Mouse (Mus musculus): ENCODE data around the gene Nrarp.

Gene Nrarp

DNA sequence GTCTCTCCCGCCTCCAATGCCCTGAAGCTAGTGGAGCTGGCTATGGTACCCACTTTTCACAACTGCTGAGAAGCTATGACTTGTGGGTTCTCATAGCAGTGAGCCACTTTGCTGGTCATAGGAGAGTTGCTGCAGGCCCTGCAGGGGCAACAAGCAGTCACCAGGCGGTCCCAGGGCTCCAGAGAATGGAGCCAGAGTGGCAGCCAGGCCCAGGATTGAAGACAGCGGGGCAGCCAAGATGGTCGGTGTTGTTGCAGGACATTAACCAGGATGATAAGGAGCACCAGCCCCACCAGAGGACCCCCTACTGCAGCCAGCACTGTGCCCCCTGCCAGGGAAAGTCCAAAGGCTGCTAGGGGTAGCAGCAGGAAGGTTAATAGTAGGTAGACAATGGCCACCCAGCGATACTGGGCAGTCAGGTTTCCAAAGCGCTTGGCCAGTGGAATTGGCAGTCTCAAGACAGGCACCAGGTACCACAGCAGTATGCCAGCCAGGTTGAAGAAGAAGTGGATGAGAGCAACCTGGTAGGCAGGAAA, 48.5 kb downstream of the Nrarp start:
- DNase-seq, result no peak

DNA sequence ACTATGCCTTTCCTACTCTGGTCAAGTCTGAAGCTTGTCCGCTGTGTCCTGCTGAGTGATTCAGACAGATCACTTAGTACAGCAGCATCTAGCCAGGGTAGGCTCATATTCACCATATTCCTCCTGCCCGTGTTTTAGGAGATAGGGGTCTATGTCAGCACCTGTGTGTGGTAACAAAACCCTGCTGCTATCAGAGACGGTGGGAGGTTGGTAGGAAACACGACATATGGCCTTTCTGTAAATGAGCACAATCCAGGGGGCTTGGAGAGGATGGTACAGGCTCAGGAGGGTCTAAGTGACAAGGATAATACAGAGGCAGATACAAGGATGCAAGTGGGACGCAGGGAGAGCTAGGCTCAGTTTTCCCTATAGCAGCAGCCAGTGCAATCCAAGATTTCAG, 49.0 kb downstream of the Nrarp start:
- DNase-seq, result no peak

DNA sequence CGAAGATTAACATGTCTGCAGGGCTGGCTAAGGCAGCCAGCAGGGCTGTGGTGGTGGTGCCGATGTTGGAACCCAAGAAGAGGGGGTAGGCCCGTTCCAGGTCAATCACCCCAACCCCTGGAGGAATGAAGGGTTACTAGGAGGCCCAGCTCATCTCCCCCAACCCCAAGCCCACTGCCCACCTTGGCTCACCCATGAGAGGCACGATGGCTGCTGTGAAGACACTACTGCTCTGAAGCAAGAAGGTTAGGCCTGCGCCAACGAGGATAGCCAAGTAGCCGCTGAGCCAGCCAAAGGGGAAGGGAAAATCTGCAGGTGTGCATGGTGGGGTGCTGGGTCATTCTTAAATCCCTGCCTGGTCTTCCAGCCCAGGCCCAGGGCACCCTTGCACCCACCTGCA, 50.0 kb downstream of the Nrarp start:
- DNase-seq, result no peak

DNA sequence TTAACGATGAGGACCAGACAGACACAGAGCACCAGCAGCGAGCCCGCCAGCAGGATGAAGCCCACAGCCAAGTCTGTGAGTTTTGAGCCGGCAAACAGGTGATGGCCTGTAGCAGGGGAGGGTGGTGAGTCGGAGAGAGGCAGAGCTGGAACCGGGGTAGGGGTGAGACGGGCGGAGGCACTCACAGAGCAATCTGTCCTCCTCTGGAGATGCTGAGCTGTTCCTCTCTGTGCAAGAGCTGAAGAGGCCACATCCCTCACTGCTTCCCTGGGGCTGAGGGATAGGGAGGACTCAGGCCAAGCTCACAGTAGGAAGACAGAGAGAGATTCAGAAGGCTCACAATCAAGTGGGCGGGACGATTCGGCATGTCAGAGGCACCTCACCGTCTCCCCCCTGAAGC, 50.5 kb downstream of the Nrarp start:
- DNase-seq, result no peak
